Mouse (Mus musculus): ENCODE measurements around the gene Mansc4. TPM values are rescaled to one million over a fixed set of nuclear protein-coding genes. Genes with fewer than 3 reads are reported as not detected.
A peak's percentile ranks its signal among the peaks of the same experiment; 100 is the strongest.

Mansc4 gene
- total and polyA plus RNA-seq, 2 experiments from 2014 or later = 1.4 to 1.7 TPM

DNA sequence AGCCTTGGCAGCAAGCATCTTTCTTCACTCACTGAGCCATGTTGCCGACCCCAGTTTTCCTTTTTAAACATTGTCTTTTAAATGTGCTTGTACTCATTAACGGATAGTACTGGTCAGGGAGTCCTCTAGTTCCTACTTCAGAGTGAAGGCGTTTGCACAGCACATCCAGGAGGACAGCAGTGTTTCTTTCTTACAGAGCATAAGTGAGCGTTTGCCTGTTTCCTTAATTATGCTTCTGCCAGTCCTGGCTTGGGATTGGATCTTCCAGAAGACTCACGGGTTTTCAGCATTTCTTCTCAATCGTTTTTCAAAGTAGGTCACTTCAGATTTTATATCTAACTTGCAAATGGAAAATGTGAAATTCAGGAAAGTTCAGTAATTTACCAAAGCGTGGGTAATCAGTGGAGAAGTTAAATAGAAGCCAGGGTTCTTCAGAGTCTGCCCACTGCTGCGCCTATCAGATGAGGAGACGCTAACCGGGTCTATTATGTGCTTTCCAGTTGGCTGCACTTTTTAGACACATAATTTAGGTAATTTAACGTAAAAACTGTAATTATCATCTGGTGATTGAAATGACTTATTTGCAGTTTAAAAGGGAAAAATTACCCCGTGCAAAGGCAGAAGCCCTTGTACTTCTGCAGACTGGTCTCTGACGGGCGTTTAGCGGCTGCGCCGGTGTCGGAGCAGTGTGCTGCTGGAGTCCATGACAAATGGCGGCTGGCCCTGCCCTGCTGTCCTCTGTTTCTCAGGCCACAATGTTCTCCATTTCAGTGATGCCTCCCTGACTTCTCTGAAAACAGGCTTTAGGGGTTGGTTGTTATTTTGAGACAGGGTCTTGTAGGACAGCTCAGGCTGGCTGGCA, 32.8 kb downstream of the Mansc4 start:
- H3K4me1 ChIP-seq (ENCODE audit: insufficient read depth, low read length) = no peaks in the 10 kb centered on the region
- no peak overlapping the region for H3K4me2 ChIP-seq (ENCODE audit: low read depth, low read length)
- WGBS = 84% methylated on average over 19 of the region's 19 CpGs
- no peak for TF ChIP-seq CTCF (IDR thresholded peaks at IDR 0.05; ENCODE audit: low read depth)
- H3K27me3 ChIP-seq (ENCODE audit: insufficient read depth, low read length) = no peaks in the 10 kb centered on the region
- H3K9ac ChIP-seq (replicated peaks; ENCODE audit: low read length) = no peak overlapping the region
- DNase-seq (ENCODE audit: low spot score) (no peak), ATAC-seq (no peak)
- H3K4me3 ChIP-seq (ENCODE audit: low read length) = no peak overlapping the region
- H3K36me3 ChIP-seq (ENCODE audit: insufficient read depth, low read length) = peaks cover 51% of the 10 kb centered on the region
- H3K27ac ChIP-seq = no peak overlapping the region
- H3K9me3 ChIP-seq (ENCODE audit: low read length) = no peaks in the 10 kb centered on the region

DNA sequence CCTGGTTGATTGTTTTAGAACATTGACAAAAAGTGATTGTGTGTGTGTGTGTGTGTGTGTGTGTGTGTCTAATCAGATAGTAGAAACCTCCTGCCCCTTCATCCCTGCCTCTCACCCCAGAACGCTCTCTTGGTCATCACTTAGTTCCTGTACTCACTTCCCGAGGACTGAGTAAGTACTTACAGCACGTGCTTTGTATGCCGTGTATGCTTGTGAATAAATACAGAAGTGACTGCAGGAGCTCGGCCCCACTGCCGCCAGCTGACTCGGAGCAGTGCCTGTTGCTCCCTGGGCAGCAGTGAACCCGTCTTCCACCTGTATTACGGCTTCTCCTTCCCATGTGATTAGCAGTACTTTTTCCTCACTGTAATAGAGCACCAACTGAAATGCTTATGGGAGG, 34.4 kb downstream of the Mansc4 start:
- no peak for ATAC-seq
- Histone ChIP-seq H3K9ac (replicated peaks; ENCODE audit: low read length) (no peak overlapping the region), H3K27me3 (ENCODE audit: insufficient read depth, low read length) (no peaks in the 10 kb centered on the region), H3K4me1 (ENCODE audit: insufficient read depth, low read length) (no peaks in the 10 kb centered on the region), H3K36me3 (ENCODE audit: insufficient read depth, low read length) (peaks cover 59% of the 10 kb centered on the region), H3K4me3 (ENCODE audit: low read length) (no peak overlapping the region), H3K27ac (no peak overlapping the region), H3K4me2 (ENCODE audit: low read depth, low read length) (no peak overlapping the region), H3K9me3 (ENCODE audit: low read length) (no peaks in the 10 kb centered on the region)
- DNase-seq (ENCODE audit: low spot score) = no peak
- no peak for TF ChIP-seq CTCF (IDR thresholded peaks at IDR 0.05; ENCODE audit: low read depth)
- 84% methylated on average over 9 of the region's 9 CpGs for WGBS

- WGBS = 97% methylated on average over 8 of the region's 8 CpGs
- no peak for DNase-seq (ENCODE audit: low spot score)
- Histone ChIP-seq H3K9ac (replicated peaks; ENCODE audit: low read length) (no peak overlapping the region), H3K9me3 (ENCODE audit: low read length) (no peaks in the 10 kb centered on the region), H3K4me2 (ENCODE audit: low read depth, low read length) (no peak overlapping the region), H3K4me3 (ENCODE audit: low read length) (no peak overlapping the region), H3K27me3 (ENCODE audit: insufficient read depth, low read length) (no peaks in the 10 kb centered on the region), H3K27ac (no peak overlapping the region), H3K36me3 (ENCODE audit: insufficient read depth, low read length) (peaks cover 61% of the 10 kb centered on the region), H3K4me1 (ENCODE audit: insufficient read depth, low read length) (no peaks in the 10 kb centered on the region)
- ATAC-seq = no peak
- no peak for TF ChIP-seq CTCF (IDR thresholded peaks at IDR 0.05; ENCODE audit: low read depth)
These were observed 35.2 kb downstream of the Mansc4 start for GRCm38 (mm10) chr6:147051666-147052065.

DNA sequence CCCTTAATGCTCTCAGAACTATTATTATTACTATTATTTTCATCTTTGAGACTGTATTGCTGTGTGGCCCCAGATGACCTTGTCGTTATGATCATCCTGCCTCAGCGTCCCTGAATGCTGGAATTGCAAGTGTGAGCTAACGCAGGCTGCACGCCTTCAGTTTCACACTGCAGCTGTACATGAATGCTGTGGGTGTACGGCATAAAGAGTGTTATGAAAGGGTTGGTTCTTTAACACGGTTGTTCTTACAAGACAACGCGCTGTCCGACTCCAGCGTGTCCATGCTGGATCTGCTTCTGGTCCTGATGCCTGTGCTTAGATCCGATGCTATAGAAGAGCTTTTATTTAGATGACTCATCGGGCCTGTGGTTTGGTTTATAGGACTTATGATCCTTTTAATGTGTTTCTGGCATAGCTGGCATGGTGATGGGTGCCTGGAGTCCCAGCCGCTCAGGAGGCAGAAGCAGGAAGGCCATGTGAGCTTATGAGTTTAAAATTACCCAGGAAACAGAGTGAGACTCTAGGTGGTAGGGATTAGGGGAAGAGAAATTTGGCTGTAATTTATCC, 37.5 kb downstream of the Mansc4 start:
- peaks cover 47% of the 10 kb centered on the region for H3K36me3 ChIP-seq (ENCODE audit: insufficient read depth, low read length)
- DNase-seq (ENCODE audit: low spot score) = no peak
- WGBS = 95% methylated on average over 13 of the region's 13 CpGs

DNA sequence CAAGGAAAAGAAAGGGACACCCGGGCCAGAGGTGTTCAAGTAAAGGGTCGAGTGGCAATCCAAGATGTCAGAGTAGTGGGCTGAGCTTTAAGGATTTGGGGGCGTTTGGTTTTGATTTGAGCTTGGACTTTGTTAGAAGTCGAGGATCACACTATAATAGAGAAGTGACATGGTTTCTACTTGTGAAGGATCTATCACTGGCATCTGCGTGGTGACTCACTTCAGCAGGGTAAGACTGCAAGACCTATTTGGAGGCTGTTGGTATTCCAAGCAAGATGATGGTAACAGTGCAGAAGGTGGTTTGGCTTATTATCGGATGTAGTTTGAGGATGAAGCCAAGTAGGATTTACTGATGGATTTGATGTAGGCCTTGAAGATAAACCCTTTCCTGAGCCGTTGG, 43.2 kb downstream of the Mansc4 start:
- 0 out of 2 replicates have a peak, but pooled peaks cover 4% of the 10 kb centered on the region for H3K27me3 ChIP-seq (ENCODE audit: insufficient read depth, low read length)
- H3K4me2 ChIP-seq (ENCODE audit: low read depth, low read length) = peak overlapping the region; percentile 77
- H3K27ac ChIP-seq = no peak overlapping the region
- no peak for ATAC-seq
- no peak for DNase-seq (ENCODE audit: low spot score)
- no peaks in the 10 kb centered on the region for H3K9me3 ChIP-seq (ENCODE audit: low read length)
- no peak for TF ChIP-seq CTCF (IDR thresholded peaks at IDR 0.05; ENCODE audit: low read depth)
- H3K4me1 ChIP-seq (ENCODE audit: insufficient read depth, low read length) = peaks cover 7% of the 10 kb centered on the region; the same call in 1 of the 2 replicates
- peak overlapping the region; percentile 84 for H3K4me3 ChIP-seq (ENCODE audit: low read length)
- peak overlapping the region; percentile 89; the same call in 1 of the 2 replicates for H3K9ac ChIP-seq (replicated peaks; ENCODE audit: low read length)
- 48% methylated on average over 7 of the region's 7 CpGs for WGBS
- H3K36me3 ChIP-seq (ENCODE audit: insufficient read depth, low read length) = peaks cover 10% of the 10 kb centered on the region

More for the DNA sequence above, 37.5 kb downstream of the Mansc4 start:
- no peak overlapping the region for H3K4me2 ChIP-seq (ENCODE audit: low read depth, low read length)
- no peaks in the 10 kb centered on the region for H3K27me3 ChIP-seq (ENCODE audit: insufficient read depth, low read length)
- no peak overlapping the region for H3K9ac ChIP-seq (replicated peaks; ENCODE audit: low read length)
- H3K4me1 ChIP-seq (ENCODE audit: insufficient read depth, low read length) = no peaks in the 10 kb centered on the region
- no peak for ATAC-seq
- no peak for TF ChIP-seq CTCF (IDR thresholded peaks at IDR 0.05; ENCODE audit: low read depth)
- no peaks in the 10 kb centered on the region for H3K9me3 ChIP-seq (ENCODE audit: low read length)
- no peak overlapping the region for H3K27ac ChIP-seq
- H3K4me3 ChIP-seq (ENCODE audit: low read length) = no peak overlapping the region

DNA sequence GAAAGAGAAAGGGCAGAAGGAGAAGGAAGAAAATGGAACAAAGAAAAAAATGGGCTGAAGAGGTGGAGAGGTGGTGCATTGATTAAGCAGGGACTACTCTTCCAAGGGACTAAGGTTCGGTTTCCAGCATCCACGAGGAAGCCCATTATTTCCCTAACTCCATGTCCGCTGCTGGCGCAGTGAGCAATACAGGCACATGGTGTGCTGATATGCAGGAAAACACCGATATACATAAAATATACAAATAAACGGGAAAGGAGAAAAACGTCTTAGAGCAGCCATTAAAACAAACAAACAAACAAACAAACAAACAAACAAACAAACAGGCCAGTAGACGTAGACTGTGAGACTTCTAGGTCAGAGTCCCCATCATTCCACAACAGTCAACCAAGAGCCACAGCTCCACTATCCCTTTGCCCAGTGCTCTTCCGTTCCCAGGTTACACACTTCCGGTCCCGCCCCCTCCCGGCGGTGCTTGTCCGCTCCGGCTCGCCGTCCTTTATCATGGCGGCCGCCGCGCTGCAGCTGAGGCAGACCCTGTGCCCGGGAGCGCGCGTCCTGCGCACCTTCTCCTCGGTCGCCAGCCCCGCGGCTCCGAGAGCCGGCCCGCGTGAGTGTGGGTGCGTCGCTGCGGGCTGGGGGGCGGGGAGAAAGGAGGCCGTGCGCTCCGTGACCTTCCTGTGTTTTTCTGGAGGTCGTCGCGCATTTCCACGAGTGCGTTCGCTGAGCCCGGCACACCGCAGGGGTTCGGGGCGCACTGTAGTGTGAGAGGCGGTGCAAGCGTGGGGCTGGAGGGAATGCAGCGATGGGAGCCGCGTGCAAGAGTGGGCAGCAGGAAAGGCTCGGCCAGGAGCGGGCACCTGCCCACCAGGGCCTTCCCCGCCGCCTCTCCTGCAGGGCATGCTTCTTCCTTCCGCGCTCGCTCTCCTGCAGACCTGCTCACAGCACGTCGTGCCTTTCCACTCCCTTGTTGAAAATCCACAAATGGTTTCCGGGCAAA, 44.2 kb downstream of the Mansc4 start, which contains the start of gene Mrps35:
TSS of gene Mrps35 (plus strand) at position 474 of the 1,000 bp plus-strand sequence.
- WGBS = 4% methylated on average over 54 of the region's 66 CpGs

More for the DNA sequence above, 44.2 kb downstream of the Mansc4 start, which contains the start of gene Mrps35:
- DNase-seq (ENCODE audit: low spot score) (peak; percentile 94), ATAC-seq (peak; percentile 99)
- Histone ChIP-seq H3K36me3 (ENCODE audit: insufficient read depth, low read length) (peaks cover 4% of the 10 kb centered on the region), H3K4me2 (ENCODE audit: low read depth, low read length) (peak within 1 kb of the TSS; percentile 77), H3K9ac (replicated peaks; ENCODE audit: low read length) (peak within 1 kb of the TSS; percentile 89), H3K27me3 (ENCODE audit: insufficient read depth, low read length) (0 out of 2 replicates have a peak, but pooled peaks cover 4% of the 10 kb centered on the region), H3K4me1 (ENCODE audit: insufficient read depth, low read length) (peaks cover 7% of the 10 kb centered on the region; the same call in 1 of the 2 replicates), H3K9me3 (ENCODE audit: low read length) (no peaks in the 10 kb centered on the region), H3K27ac (peak within 1 kb of the TSS; percentile 88), H3K4me3 (ENCODE audit: low read length) (peak within 1 kb of the TSS; percentile 84)
- peak; percentile 40 for TF ChIP-seq CTCF (IDR thresholded peaks at IDR 0.05; ENCODE audit: low read depth)
